Comparison of ENCODE assay signal across 17 mouse cellular contexts in genomic region chr16:94574025-94574717, GRCm38 (mm10). TPM values are rescaled to one million over a fixed set of nuclear protein-coding genes. Genes with fewer than 3 reads are reported as not detected.
DNase-seq lines count a peak whose midpoint lies in the region; ATAC-seq and TF ChIP-seq lines count a peak whose summit lies in the region.
"Had no signal": no experiment of that assay in that cellular context is flagged by ENCODE, and none has a peak within 500 bp of the region (broad histone marks: within the 10 kb centered on the region; RNA-seq: fewer than 3 reads in every experiment).

No protein-coding gene starts in this region.

- H3K27ac ChIP-seq in limb, embryonic 14.5 days (replicated peaks; ENCODE audit: low read depth, low read length), result no peak overlapping the region
- H3K27ac ChIP-seq in limb, embryonic 10.5 days, result no peak overlapping the region
- no peak overlapping the region for H3K27ac ChIP-seq in thymus, adult 2 months (ENCODE audit: control insufficient read depth, insufficient read depth, low read length)
- H3K27ac ChIP-seq in intestine, postnatal 0 days (ENCODE audit: low read depth, low read length), result peak overlapping the region; percentile 50; the same call in 1 of the 2 replicates
- H3K27ac ChIP-seq in stomach, postnatal 0 days (replicated peaks), result 0 out of 2 replicates have a peak overlapping the region, but pooled peaks have one; percentile 24
- H3K27ac ChIP-seq: embryonic facial prominence, embryonic 13.5 days; liver, embryonic 13.5 days; neural tube, embryonic 15.5 days had no signal

- H3K36me3 ChIP-seq in limb, embryonic 14.5 days (ENCODE audit: control insufficient read depth, insufficient read depth, low read length), result no peaks in the 10 kb centered on the region
- H3K36me3 ChIP-seq in limb, embryonic 10.5 days, result no peaks in the 10 kb centered on the region
- H3K36me3 ChIP-seq in thymus, adult 2 months (ENCODE audit: control insufficient read depth, insufficient read depth, low read length), result no peaks in the 10 kb centered on the region
- no peaks in the 10 kb centered on the region for H3K36me3 ChIP-seq in intestine, postnatal 0 days (ENCODE audit: control insufficient read depth, insufficient read depth)
- H3K36me3 ChIP-seq in stomach, postnatal 0 days (ENCODE audit: control insufficient read depth, insufficient read depth, low read length), result no peaks in the 10 kb centered on the region
- H3K36me3 ChIP-seq: embryonic facial prominence, embryonic 13.5 days; liver, embryonic 13.5 days; neural tube, embryonic 15.5 days had no signal

- TF ChIP-seq CTCF in thymus, adult 2 months (IDR thresholded peaks at IDR 0.05; ENCODE audit: borderline replicate concordance, control insufficient read depth, extremely low read depth, insufficient read depth, low read length, poor library complexity), result no peak
- no peak for TF ChIP-seq CTCF in intestine, postnatal 0 days (IDR thresholded peaks at IDR 0.05; ENCODE audit: low read depth)
- no peak for TF ChIP-seq CTCF in stomach, postnatal 0 days (IDR thresholded peaks at IDR 0.05; ENCODE audit: low read depth)

- H3K4me3 ChIP-seq in limb, embryonic 14.5 days (replicated peaks; ENCODE audit: low read length), result no peak overlapping the region
- H3K4me3 ChIP-seq in limb, embryonic 10.5 days, result no peak overlapping the region
- no peak overlapping the region for H3K4me3 ChIP-seq in thymus, adult 2 months (ENCODE audit: control insufficient read depth, insufficient read depth, low read length)
- no peak overlapping the region for H3K4me3 ChIP-seq in intestine, postnatal 0 days (ENCODE audit: low read depth, low read length)
- H3K4me3 ChIP-seq in stomach, postnatal 0 days (ENCODE audit: low read depth, low read length), result no peak overlapping the region
- H3K4me3 ChIP-seq: embryonic facial prominence, embryonic 13.5 days; liver, embryonic 13.5 days; neural tube, embryonic 15.5 days had no signal

- peak overlapping the region; percentile 21; the same call in 1 of the 2 replicates for H3K9ac ChIP-seq in limb, embryonic 14.5 days (ENCODE audit: low read depth, low read length, severe bottlenecking)
- H3K9ac ChIP-seq in intestine, postnatal 0 days (ENCODE audit: low read depth, low read length), result no peak overlapping the region
- H3K9ac ChIP-seq in stomach, postnatal 0 days (ENCODE audit: low read length), result no peak overlapping the region
- H3K9ac ChIP-seq: embryonic facial prominence, embryonic 13.5 days; liver, embryonic 13.5 days; neural tube, embryonic 15.5 days had no signal

- no peak for ATAC-seq in limb, embryonic 14.5 days (ENCODE audit: low FRiP score, low read depth)
- peak; percentile 26 for ATAC-seq in intestine, postnatal 0 days
- no peak for ATAC-seq in stomach, postnatal 0 days (ENCODE audit: low FRiP score, low TSS enrichment)
- ATAC-seq in cerebellum, adult (ENCODE audit: insufficient number of reproducible peaks, low FRiP score, low TSS enrichment), result no peak
- ATAC-seq: forebrain, embryonic 16.5 days had no signal

- WGBS in limb, embryonic 14.5 days, result 89% methylated on average over 3 of the region's 3 CpGs
- WGBS in limb, embryonic 10.5 days, result 93% methylated on average over 3 of the region's 3 CpGs
- WGBS in thymus, adult 2 months, result 55% methylated on average over 3 of the region's 3 CpGs
- 50% methylated on average over 3 of the region's 3 CpGs for WGBS in intestine, postnatal 0 days
- WGBS in stomach, postnatal 0 days, result 79% methylated on average over 3 of the region's 3 CpGs

- no peak for DNase-seq in limb, embryonic 14.5 days (ENCODE audit: low spot score)
- no peak for DNase-seq in limb, embryonic 10.5 days (ENCODE audit: low spot score)
- peak; percentile 29 for DNase-seq in thymus, postnatal 14 days
- no peak for DNase-seq in thymus, adult 2 months
- no peak for DNase-seq in stomach, postnatal 0 days (ENCODE audit: low spot score)
- DNase-seq: adrenal gland, postnatal 14 days; cerebellum, adult 11 months; cerebellum, postnatal 14 days; heart, postnatal 10 days; liver, embryonic 13.5 days; right cerebral cortex, postnatal 25 days had no signal

- TF ChIP-seq POLR2A in limb, embryonic 14.5 days (IDR thresholded peaks at IDR 0.05; ENCODE audit: borderline replicate concordance, extremely low read depth, insufficient read depth, insufficient read length), result no peak
- no peak for TF ChIP-seq POLR2A in thymus, adult 2 months (IDR thresholded peaks at IDR 0.05; ENCODE audit: control insufficient read depth, extremely low read depth, insufficient read depth, low read length, poor library complexity)

- no peak for TF ChIP-seq EP300 in stomach, postnatal 0 days (optimal IDR thresholded peaks at IDR 0.05)

- no peak overlapping the region for H3K4me2 ChIP-seq in limb, embryonic 14.5 days (replicated peaks; ENCODE audit: low read depth, low read length, severe bottlenecking)
- peak overlapping the region; percentile 30; the same call in 1 of the 2 replicates for H3K4me2 ChIP-seq in intestine, postnatal 0 days (replicated peaks; ENCODE audit: low read depth)
- H3K4me2 ChIP-seq in stomach, postnatal 0 days (replicated peaks; ENCODE audit: low read depth), result no peak overlapping the region
- H3K4me2 ChIP-seq: embryonic facial prominence, embryonic 13.5 days; liver, embryonic 13.5 days; neural tube, embryonic 15.5 days had no signal

- peaks cover 31% of the 10 kb centered on the region for H3K4me1 ChIP-seq in limb, embryonic 14.5 days (ENCODE audit: control insufficient read depth, insufficient read depth, low read length)
- peaks cover 37% of the 10 kb centered on the region for H3K4me1 ChIP-seq in limb, embryonic 10.5 days
- peaks cover 24% of the 10 kb centered on the region for H3K4me1 ChIP-seq in thymus, adult 2 months (replicated peaks; ENCODE audit: control insufficient read depth, insufficient read depth, low read length)
- peaks cover 16% of the 10 kb centered on the region; the same call in 1 of the 2 replicates for H3K4me1 ChIP-seq in intestine, postnatal 0 days (replicated peaks; ENCODE audit: control insufficient read depth, insufficient read depth, low read length)
- peaks cover 4% of the 10 kb centered on the region; the same call in 1 of the 2 replicates for H3K4me1 ChIP-seq in stomach, postnatal 0 days (replicated peaks; ENCODE audit: control insufficient read depth, insufficient read depth)

- H3K9me3 ChIP-seq in limb, embryonic 14.5 days (ENCODE audit: control insufficient read depth, low read length), result no peaks in the 10 kb centered on the region
- H3K9me3 ChIP-seq in limb, embryonic 10.5 days (replicated peaks), result no peaks in the 10 kb centered on the region
- no peaks in the 10 kb centered on the region for H3K9me3 ChIP-seq in intestine, postnatal 0 days (ENCODE audit: control insufficient read depth)
- no peaks in the 10 kb centered on the region for H3K9me3 ChIP-seq in stomach, postnatal 0 days (ENCODE audit: control insufficient read depth, low read length)
- H3K9me3 ChIP-seq: embryonic facial prominence, embryonic 13.5 days; G1E; liver, embryonic 13.5 days; neural tube, embryonic 15.5 days had no signal

- H3K27me3 ChIP-seq in limb, embryonic 14.5 days (ENCODE audit: control insufficient read depth, insufficient read depth, low read length), result no peaks in the 10 kb centered on the region
- no peaks in the 10 kb centered on the region for H3K27me3 ChIP-seq in limb, embryonic 10.5 days (ENCODE audit: low read depth, poor library complexity, severe bottlenecking)
- no peaks in the 10 kb centered on the region for H3K27me3 ChIP-seq in thymus, adult 2 months (ENCODE audit: control insufficient read depth, insufficient read depth, low read length)
- no peaks in the 10 kb centered on the region for H3K27me3 ChIP-seq in intestine, postnatal 0 days (replicated peaks; ENCODE audit: control insufficient read depth, insufficient read depth, low read length)
- H3K27me3 ChIP-seq in stomach, postnatal 0 days (ENCODE audit: control insufficient read depth, insufficient read depth, low read length), result no peaks in the 10 kb centered on the region
- H3K27me3 ChIP-seq: embryonic facial prominence, embryonic 13.5 days; liver, embryonic 13.5 days; neural tube, embryonic 15.5 days had no signal

RNA-seq across cellular contexts. Expression of gene Dyrk1a, which starts 4.4 kb away (rescaled TPM):
- 35.0 and 45.1 TPM in 2 replicates for polyA plus RNA-seq in limb, embryonic 14.5 days (2012; rRNA removed)
- polyA plus RNA-seq in limb, embryonic 14.5 days (2014; fragmentation: Nextera tagmentation; extraction: Ambion mirVana), result 12.3 and 15.1 TPM in 2 replicates
- 8.2 and 8.9 TPM in 2 replicates for polyA plus RNA-seq in limb, embryonic 10.5 days (2016; fragmentation: Nextera tagmentation; extraction: Ambion mirVana)
- 78.4 and 89.5 TPM in 2 replicates for polyA plus RNA-seq in thymus, adult 2 months (2012; rRNA removed)
- 8.0 and 8.3 TPM in 2 replicates for polyA plus RNA-seq in intestine, postnatal 0 days (2015; fragmentation: Nextera tagmentation; extraction: Ambion mirVana)
- 4.6 and 5.2 TPM in 2 replicates for polyA plus RNA-seq in stomach, postnatal 0 days (2015; fragmentation: Nextera tagmentation; extraction: Ambion mirVana)

RNA-seq across cellular contexts. Expression of gene Vps26c, which starts 47.5 kb away (rescaled TPM):
- polyA plus RNA-seq in limb, embryonic 14.5 days (2012; rRNA removed), result 50.3 and 55.3 TPM in 2 replicates
- 55.0 and 55.7 TPM in 2 replicates for polyA plus RNA-seq in limb, embryonic 14.5 days (2014; fragmentation: Nextera tagmentation; extraction: Ambion mirVana)
- polyA plus RNA-seq in limb, embryonic 10.5 days (2016; fragmentation: Nextera tagmentation; extraction: Ambion mirVana), result 53.2 and 57.9 TPM in 2 replicates
- polyA plus RNA-seq in thymus, adult 2 months (2012; rRNA removed), result 40.2 and 44.9 TPM in 2 replicates
- polyA plus RNA-seq in intestine, postnatal 0 days (2015; fragmentation: Nextera tagmentation; extraction: Ambion mirVana), result 36.6 and 46.7 TPM in 2 replicates
- 28.5 and 34.8 TPM in 2 replicates for polyA plus RNA-seq in stomach, postnatal 0 days (2015; fragmentation: Nextera tagmentation; extraction: Ambion mirVana)

Comparison
In these comparisons a context has a peak if more than half of its experiments do, and no peak if none do; other contexts are left out.
1. H3K27ac ChIP-seq: peak in intestine, postnatal 0 days (single experiment) and stomach, postnatal 0 days (single experiment); none in limb, embryonic 14.5 days (single experiment), limb, embryonic 10.5 days (single experiment) and thymus, adult 2 months (single experiment).